Mouse (Mus musculus) T-helper 1 cell (primary cell): ENCODE measurements around the gene Vmn2r113.

Experiments
- in situ Hi-C: fragments of 300-600 bp; cut with MboI, MseI; formaldehyde crosslinking; loops from one replicate; pipeline ENCODE4 v1.15.1; 2025; ENCODE audit warnings: high pct_unique_total_duplicates

Gene Vmn2r113

DNA sequence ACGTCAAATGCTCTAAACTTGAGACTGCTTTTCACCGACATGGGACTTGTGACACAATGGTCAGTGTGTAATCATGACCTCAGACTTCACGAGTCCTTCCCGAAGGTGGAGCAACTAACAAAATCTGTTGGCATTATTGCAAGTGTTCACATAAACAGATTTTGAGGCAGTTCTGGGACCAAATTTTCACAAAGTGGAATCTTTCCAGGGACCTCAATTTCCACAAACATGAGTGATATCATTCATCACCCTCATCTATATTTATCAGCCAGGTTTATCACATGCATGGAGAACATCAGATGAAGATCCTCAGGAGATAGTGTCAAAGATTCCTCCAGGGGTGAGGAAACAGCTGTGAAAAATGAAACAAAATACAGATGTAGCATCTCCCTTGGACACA, at the start of gene Vmn2r113:
TSS of gene Vmn2r113 (plus strand) at position 301 of the 400 bp plus-strand sequence.
- in situ Hi-C loops = loop anchor here (25.0 kb wide), 1 partner anchor 380 kb away; the partner anchor contains the start of gene Vmn2r111
